Mouse (Mus musculus) forebrain, embryonic 11.5 days (tissue): ENCODE measurements at regions not wholly inside any gene's neighbourhood (a gene's known extent, or its start where the extent isn't known, plus 50 kb on each side); places are given as distances from the start of the nearest gene placed in this dataset.

Source experiments
- ATAC-seq: fragments of 200-750 bp; cut with Nextera tagmentation; replicated peaks from 2 replicates; pipeline ENCODE4 v1.8.0; 2017; ENCODE audit warnings: moderate TSS enrichment; ENCODE audit not compliant: low FRiP score
- DNase-seq: peaks from one replicate; pipeline ENCODE4 v3.0.0-alpha.2; 2017; ENCODE audit warnings: low spot score
- H3K27ac ChIP-seq: fragments of 300-500 bp; sonication (generic); 2 replicates; pipeline ENCODE4 v1.5.1; 2014; ENCODE audit warnings: low read depth, low read length
- H3K27me3 ChIP-seq: fragments of 300-500 bp; sonication (generic); 2 replicates; pipeline ENCODE4 v1.6.1; 2014; ENCODE audit warnings: mild to moderate bottlenecking, low read length, mixed read lengths; ENCODE audit not compliant: control insufficient read depth, insufficient read depth
- H3K36me3 ChIP-seq: fragments of 300-500 bp; sonication (generic); 2 replicates; pipeline ENCODE4 v1.6.1; 2014; ENCODE audit warnings: mild to moderate bottlenecking, low read length, moderate library complexity, mixed read lengths; ENCODE audit not compliant: control insufficient read depth, insufficient read depth
- H3K4me1 ChIP-seq: fragments of 300-500 bp; sonication (generic); replicated peaks from 2 replicates; pipeline ENCODE4 v1.6.1; 2014; ENCODE audit warnings: low read length, mixed read lengths; ENCODE audit not compliant: control insufficient read depth, insufficient read depth
- H3K4me2 ChIP-seq: fragments of 300-500 bp; sonication (generic); 2 replicates; pipeline ENCODE4 v1.6.1; 2014; ENCODE audit warnings: low read depth, mild to moderate bottlenecking, low read length, moderate library complexity, mixed read lengths; ENCODE audit not compliant: severe bottlenecking
- H3K4me3 ChIP-seq: fragments of 300-500 bp; sonication (generic); 2 replicates; pipeline ENCODE4 v1.5.1; 2014; ENCODE audit warnings: low read depth, low read length
- H3K9ac ChIP-seq: fragments of 300-500 bp; sonication (generic); 2 replicates; pipeline ENCODE4 v1.6.1; 2014; ENCODE audit warnings: low read length
- H3K9me3 ChIP-seq: fragments of 300-500 bp; sonication (generic); 2 replicates; pipeline ENCODE4 v1.6.1; 2016; ENCODE audit warnings: low read length, mixed read lengths; ENCODE audit not compliant: control insufficient read depth
- WGBS: fragments of 180-500 bp; shearing (Covaris S2); extraction: QIAGEN DNeasy Blood & Tissue Kit; methylation state at CpG from one replicate; pipeline ENCODE4 v1.1.7; 2014; 5-methylcytosine and 5-hydroxymethylcytosine counted together

- no peaks in the 10 kb centered on the region for H3K27me3 ChIP-seq
- 87% methylated on average over 3 of the region's 3 CpGs for WGBS
- no peak overlapping the region for H3K4me2 ChIP-seq
- no peaks in the 10 kb centered on the region for H3K9me3 ChIP-seq
- H3K36me3 ChIP-seq, result no peaks in the 10 kb centered on the region
- no peak overlapping the region for H3K4me3 ChIP-seq
- no peak overlapping the region for H3K27ac ChIP-seq
- ATAC-seq (no peak), DNase-seq (no peak)
- no peaks in the 10 kb centered on the region for H3K4me1 ChIP-seq
- no peak overlapping the region for H3K9ac ChIP-seq
These were observed 335.7 kb upstream of the Gm9747 start for GRCm38 (mm10) chr1:81897241-81897640.

GRCm38 (mm10) chr1:81900843-81901242, 332.1 kb upstream of the Gm9747 start:
- no peaks in the 10 kb centered on the region for H3K9me3 ChIP-seq
- no peak overlapping the region for H3K27ac ChIP-seq
- H3K4me1 ChIP-seq, result no peaks in the 10 kb centered on the region
- DNase-seq (no peak), ATAC-seq (no peak)
- no peak overlapping the region for H3K4me3 ChIP-seq
- WGBS, result 77% methylated on average over 7 of the region's 7 CpGs
- H3K9ac ChIP-seq, result no peak overlapping the region
- H3K4me2 ChIP-seq, result no peak overlapping the region
- no peaks in the 10 kb centered on the region for H3K27me3 ChIP-seq
- no peaks in the 10 kb centered on the region for H3K36me3 ChIP-seq

- Histone ChIP-seq H3K4me2 (no peak overlapping the region), H3K27me3 (no peaks in the 10 kb centered on the region), H3K4me1 (no peaks in the 10 kb centered on the region), H3K27ac (no peak overlapping the region), H3K36me3 (no peaks in the 10 kb centered on the region), H3K9ac (no peak overlapping the region), H3K9me3 (no peaks in the 10 kb centered on the region), H3K4me3 (no peak overlapping the region)
- ATAC-seq, result no peak
- 79% methylated on average over 3 of the region's 3 CpGs for WGBS
- DNase-seq, result no peak
These were observed 328.9 kb upstream of the Gm9747 start for GRCm38 (mm10) chr1:81904056-81904455.

- no peak overlapping the region for H3K9ac ChIP-seq
- no peak overlapping the region for H3K27ac ChIP-seq
- H3K4me1 ChIP-seq, result no peaks in the 10 kb centered on the region
- H3K4me2 ChIP-seq, result no peak overlapping the region
- H3K36me3 ChIP-seq, result no peaks in the 10 kb centered on the region
- no peak overlapping the region for H3K4me3 ChIP-seq
- no peaks in the 10 kb centered on the region for H3K9me3 ChIP-seq
- H3K27me3 ChIP-seq, result no peaks in the 10 kb centered on the region
- ATAC-seq, result no peak
- no peak for DNase-seq
These were observed 320.3 kb upstream of the Gm9747 start for GRCm38 (mm10) chr1:81912607-81913006.

- no peak overlapping the region for H3K4me2 ChIP-seq
- DNase-seq (no peak), ATAC-seq (no peak)
- no peak overlapping the region for H3K27ac ChIP-seq
- no peaks in the 10 kb centered on the region for H3K36me3 ChIP-seq
- H3K9me3 ChIP-seq, result no peaks in the 10 kb centered on the region
- no peak overlapping the region for H3K4me3 ChIP-seq
- no peaks in the 10 kb centered on the region for H3K4me1 ChIP-seq
- 80% methylated on average over 4 of the region's 4 CpGs for WGBS
- H3K27me3 ChIP-seq, result no peaks in the 10 kb centered on the region
- H3K9ac ChIP-seq, result no peak overlapping the region
These were observed 319.3 kb upstream of the Gm9747 start for GRCm38 (mm10) chr1:81913561-81913964.

- H3K4me2 ChIP-seq, result no peak overlapping the region
- WGBS, result 74% methylated on average over 2 of the region's 2 CpGs
- no peak overlapping the region for H3K9ac ChIP-seq
- no peak overlapping the region for H3K4me3 ChIP-seq
- no peak for ATAC-seq
- no peaks in the 10 kb centered on the region for H3K9me3 ChIP-seq
- no peak for DNase-seq
- no peak overlapping the region for H3K27ac ChIP-seq
- no peaks in the 10 kb centered on the region for H3K36me3 ChIP-seq
- no peaks in the 10 kb centered on the region for H3K27me3 ChIP-seq
- H3K4me1 ChIP-seq, result no peaks in the 10 kb centered on the region
These were observed 316.1 kb upstream of the Gm9747 start for GRCm38 (mm10) chr1:81916840-81917239.

- DNase-seq (no peak), ATAC-seq (no peak)
- no peak overlapping the region for H3K4me3 ChIP-seq
- H3K4me1 ChIP-seq, result no peaks in the 10 kb centered on the region
- H3K9me3 ChIP-seq, result no peaks in the 10 kb centered on the region
- H3K9ac ChIP-seq, result no peak overlapping the region
- H3K27ac ChIP-seq, result no peak overlapping the region
- H3K4me2 ChIP-seq, result no peak overlapping the region
- WGBS, result 88% methylated on average over 5 of the region's 5 CpGs
- H3K36me3 ChIP-seq, result no peaks in the 10 kb centered on the region
- H3K27me3 ChIP-seq, result no peaks in the 10 kb centered on the region
These were observed 305.2 kb upstream of the Gm9747 start for GRCm38 (mm10) chr1:81927721-81928120.

GRCm38 (mm10) chr1:81933064-81933463, 299.8 kb upstream of the Gm9747 start:
- Histone ChIP-seq H3K9ac (no peak overlapping the region), H3K27ac (no peak overlapping the region), H3K4me2 (no peak overlapping the region), H3K27me3 (no peaks in the 10 kb centered on the region), H3K4me3 (no peak overlapping the region), H3K36me3 (no peaks in the 10 kb centered on the region), H3K9me3 (no peaks in the 10 kb centered on the region), H3K4me1 (no peaks in the 10 kb centered on the region)
- no peak for ATAC-seq
- DNase-seq, result no peak

- Histone ChIP-seq H3K9ac (no peak overlapping the region), H3K27ac (no peak overlapping the region), H3K4me1 (no peaks in the 10 kb centered on the region), H3K4me2 (no peak overlapping the region), H3K27me3 (no peaks in the 10 kb centered on the region), H3K4me3 (no peak overlapping the region), H3K9me3 (no peaks in the 10 kb centered on the region), H3K36me3 (no peaks in the 10 kb centered on the region)
- ATAC-seq (no peak), DNase-seq (no peak)
- WGBS, result 87% methylated on average over 5 of the region's 5 CpGs
These were observed 287.7 kb upstream of the Gm9747 start for GRCm38 (mm10) chr1:81945236-81945635.
